Mouse (Mus musculus) embryo, embryonic 10 days (tissue): ENCODE data around the gene Serpinb1a.

ENCODE experiments used
- DNase-seq: peaks from one replicate; pipeline ENCODE4 v3.0.0-alpha.2; 2015; ENCODE audit warnings: low spot score

The Serpinb1a gene

DNA sequence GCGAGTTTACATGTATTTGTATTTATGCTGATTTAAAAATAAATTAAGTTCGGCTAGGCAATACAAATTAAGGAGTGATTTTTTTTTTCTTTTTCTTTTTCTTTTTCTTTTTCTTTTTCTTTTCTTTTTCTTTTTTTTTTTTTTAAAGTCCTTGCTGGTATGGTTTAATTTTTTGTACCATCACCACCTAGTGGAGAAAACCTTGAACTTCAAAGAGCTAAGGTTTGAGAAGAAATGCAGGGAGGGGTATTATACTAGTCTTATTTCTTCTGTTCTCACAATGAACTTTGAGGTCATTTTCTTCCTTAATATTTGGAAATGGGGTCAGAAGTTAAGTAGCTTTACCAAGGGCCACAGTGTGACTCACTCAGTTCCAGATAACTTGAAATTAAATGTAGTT is 51.9 kb downstream of the Serpinb1a start:
- DNase-seq, result no peak

DNA sequence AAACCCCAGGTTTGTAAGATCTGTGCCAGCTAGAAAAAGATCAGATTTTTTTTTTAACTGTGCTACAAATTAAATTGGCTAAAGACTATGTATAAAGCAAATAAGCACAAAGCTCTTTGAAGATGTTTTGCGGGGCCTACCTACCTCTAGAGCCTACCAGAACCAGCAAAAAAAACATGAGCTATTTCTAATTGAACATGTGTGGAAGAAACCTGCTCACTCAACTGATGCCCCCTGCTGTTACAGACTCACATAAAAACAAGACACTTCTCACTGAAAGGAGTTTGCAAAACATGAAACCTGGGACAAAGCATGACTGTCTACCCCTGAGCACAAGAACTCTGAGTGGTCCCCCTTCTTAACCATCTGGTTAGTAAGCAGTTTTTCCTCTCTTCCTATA is 53.9 kb downstream of the Serpinb1a start:
- no peak for DNase-seq

DNA sequence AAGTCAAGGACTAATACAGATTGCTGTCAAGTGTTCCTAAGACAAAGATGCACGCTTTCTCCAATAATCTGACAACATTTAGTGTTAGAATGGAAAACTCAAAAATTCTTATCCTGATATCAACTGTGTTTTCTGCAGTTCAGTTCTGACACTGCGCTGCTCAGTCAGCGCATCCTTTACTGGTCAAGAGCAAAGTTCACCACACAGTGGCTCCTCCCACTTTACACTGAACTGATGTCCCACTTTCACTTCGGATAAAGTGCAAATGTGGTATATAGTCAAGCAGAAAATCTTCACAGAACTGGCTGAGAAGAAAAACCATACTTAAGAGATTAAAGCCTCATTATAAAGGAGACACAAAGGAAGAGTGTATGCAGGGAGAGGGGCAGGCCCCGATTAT is 55.8 kb downstream of the Serpinb1a start:
- no peak for DNase-seq

GRCm38 (mm10) chr13:32794619-32795018 is 56.4 kb downstream of the Serpinb1a start:
- DNase-seq, result no peak
